Mouse (Mus musculus) heart, postnatal 0 days (tissue): ENCODE measurements around the gene Dbndd1.

Source experiments
- CTCF ChIP-seq: IDR thresholded peaks from 2 replicates; pipeline ENCODE4 v1.5.1; 2016; ENCODE audit warnings: antibody characterized with exemption, control low read depth, low read depth
- EP300 ChIP-seq: IDR thresholded peaks from 2 replicates; pipeline ENCODE4 v1.6.1; 2016; ENCODE audit warnings: antibody characterized with exemption, low read depth

DNA sequence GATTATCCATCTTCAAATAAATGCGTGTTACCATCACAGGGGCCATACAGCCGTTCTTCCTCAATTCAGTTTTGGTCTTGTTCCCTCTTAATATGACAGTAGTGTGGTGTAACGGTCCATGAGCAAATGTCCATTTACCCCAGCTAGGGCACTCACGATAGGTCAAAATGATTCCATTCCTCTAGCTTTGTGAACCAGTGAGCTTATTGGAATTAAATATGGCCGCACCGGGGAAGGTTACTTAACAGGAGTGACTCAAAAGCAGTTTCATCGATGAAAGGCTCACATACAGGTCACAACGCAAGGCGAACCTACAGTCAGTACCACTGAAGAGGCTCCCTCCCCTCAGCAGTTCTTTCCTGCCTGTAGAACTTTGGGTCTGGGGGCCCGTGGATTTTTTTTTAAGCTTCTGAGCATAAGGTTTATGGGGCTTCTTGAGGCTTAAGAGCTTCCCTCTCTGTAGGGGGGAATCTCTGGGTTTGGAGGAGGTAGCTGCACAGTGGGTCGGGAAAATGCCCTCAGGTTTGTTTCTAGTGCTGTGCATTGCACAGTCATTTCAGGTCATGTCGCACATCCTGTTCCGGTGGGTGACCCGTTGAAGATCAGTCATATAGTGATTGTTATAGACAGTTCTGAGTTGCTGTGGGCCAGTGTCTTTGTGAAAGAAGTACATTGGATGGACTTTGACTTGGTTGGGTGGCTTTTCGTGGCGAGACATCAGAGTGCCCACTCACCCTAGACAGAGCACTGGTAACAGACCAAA lies 36.6 kb downstream of the Dbndd1 start:
- TF ChIP-seq EP300 = no peak
- no peak for TF ChIP-seq CTCF
